In genomic region chr3:120675906-120676305, GRCm38 (mm10) we compare ENCODE assay signal across 27 mouse cellular contexts.
A peak's percentile ranks its signal among the peaks of the same experiment; 100 is the strongest.
DNase-seq lines count a peak whose midpoint lies in the region; ATAC-seq and TF ChIP-seq lines count a peak whose summit lies in the region.
"Had no signal": no experiment of that assay in that cellular context is flagged by ENCODE, and none has a peak within 500 bp of the region (broad histone marks: within the 10 kb centered on the region; RNA-seq: fewer than 3 reads in every experiment).

No protein-coding gene starts in this region.

- H3K9me3 ChIP-seq in intestine, embryonic 15.5 days = no peaks in the 10 kb centered on the region
- H3K9me3 ChIP-seq in intestine, postnatal 0 days (ENCODE audit: control insufficient read depth) = no peaks in the 10 kb centered on the region
- H3K9me3 ChIP-seq in stomach, embryonic 15.5 days = no peaks in the 10 kb centered on the region
- H3K9me3 ChIP-seq in stomach, postnatal 0 days (ENCODE audit: control insufficient read depth, low read length) = no peaks in the 10 kb centered on the region
- no peaks in the 10 kb centered on the region for H3K9me3 ChIP-seq in forebrain, embryonic 10.5 days
- H3K9me3 ChIP-seq: embryonic facial prominence, embryonic 13.5 days; embryonic facial prominence, embryonic 15.5 days; forebrain, embryonic 13.5 days; forebrain, embryonic 15.5 days had no signal

- H3K9ac ChIP-seq in intestine, embryonic 15.5 days = no peak overlapping the region
- H3K9ac ChIP-seq in intestine, postnatal 0 days (ENCODE audit: low read depth, low read length) = no peak overlapping the region
- no peak overlapping the region for H3K9ac ChIP-seq in stomach, embryonic 15.5 days
- H3K9ac ChIP-seq in stomach, postnatal 0 days (ENCODE audit: low read length) = no peak overlapping the region
- H3K9ac ChIP-seq: embryonic facial prominence, embryonic 13.5 days; embryonic facial prominence, embryonic 15.5 days; forebrain, embryonic 13.5 days; forebrain, embryonic 15.5 days; forebrain, postnatal 0 days had no signal

- no peak overlapping the region for H3K4me3 ChIP-seq in intestine, embryonic 15.5 days (replicated peaks)
- H3K4me3 ChIP-seq in intestine, postnatal 0 days (ENCODE audit: low read depth, low read length) = no peak overlapping the region
- no peak overlapping the region for H3K4me3 ChIP-seq in stomach, embryonic 15.5 days (replicated peaks)
- H3K4me3 ChIP-seq in stomach, postnatal 0 days (ENCODE audit: low read depth, low read length) = no peak overlapping the region
- no peak overlapping the region for H3K4me3 ChIP-seq in forebrain, embryonic 10.5 days
- H3K4me3 ChIP-seq: embryonic facial prominence, embryonic 13.5 days; embryonic facial prominence, embryonic 15.5 days; erythroblast, embryonic 14.5 days; forebrain, embryonic 13.5 days; forebrain, embryonic 15.5 days had no signal

- H3K27ac ChIP-seq in intestine, embryonic 15.5 days = no peak overlapping the region
- no peak overlapping the region for H3K27ac ChIP-seq in intestine, postnatal 0 days (ENCODE audit: low read depth, low read length)
- H3K27ac ChIP-seq in stomach, embryonic 15.5 days = no peak overlapping the region
- H3K27ac ChIP-seq in stomach, postnatal 0 days (replicated peaks) = no peak overlapping the region
- H3K27ac ChIP-seq in forebrain, embryonic 10.5 days = no peak overlapping the region
- H3K27ac ChIP-seq: embryonic facial prominence, embryonic 13.5 days; embryonic facial prominence, embryonic 15.5 days; forebrain, embryonic 13.5 days; forebrain, embryonic 15.5 days had no signal

- H3K4me2 ChIP-seq in intestine, embryonic 15.5 days (replicated peaks) = no peak overlapping the region
- H3K4me2 ChIP-seq in intestine, postnatal 0 days (replicated peaks; ENCODE audit: low read depth) = no peak overlapping the region
- H3K4me2 ChIP-seq in stomach, embryonic 15.5 days = no peak overlapping the region
- no peak overlapping the region for H3K4me2 ChIP-seq in stomach, postnatal 0 days (replicated peaks; ENCODE audit: low read depth)
- H3K4me2 ChIP-seq: embryonic facial prominence, embryonic 13.5 days; embryonic facial prominence, embryonic 15.5 days; forebrain, embryonic 13.5 days; forebrain, embryonic 15.5 days had no signal

- H3K36me3 ChIP-seq in intestine, embryonic 15.5 days = no peaks in the 10 kb centered on the region
- no peaks in the 10 kb centered on the region for H3K36me3 ChIP-seq in intestine, postnatal 0 days (ENCODE audit: control insufficient read depth, insufficient read depth)
- H3K36me3 ChIP-seq in stomach, embryonic 15.5 days = no peaks in the 10 kb centered on the region
- H3K36me3 ChIP-seq in stomach, postnatal 0 days (ENCODE audit: control insufficient read depth, insufficient read depth, low read length) = no peaks in the 10 kb centered on the region
- H3K36me3 ChIP-seq in forebrain, embryonic 10.5 days (replicated peaks) = no peaks in the 10 kb centered on the region
- H3K36me3 ChIP-seq: embryonic facial prominence, embryonic 13.5 days; embryonic facial prominence, embryonic 15.5 days; forebrain, embryonic 15.5 days; G1E had no signal

- peak; percentile 15 for DNase-seq in stomach, postnatal 0 days (ENCODE audit: low spot score)
- no peak for DNase-seq in cerebellum, adult 11-12 months
- no peak for DNase-seq in forebrain, embryonic 10.5 days (ENCODE audit: extremely low spot score, low spot score)
- DNase-seq: adrenal gland, adult 8-10 months; adrenal gland, postnatal 14 days; adrenal gland, postnatal 36 days; B cell, adult 2 months; cerebellum, adult 18-20 months; cerebellum, adult 8-10 months; cerebellum, adult 9-11 months; cerebellum, postnatal 14 days; cerebellum, postnatal 36 days; embryo, embryonic 11 days; forebrain, postnatal 0 days had no signal

- TF ChIP-seq CTCF in intestine, postnatal 0 days (IDR thresholded peaks at IDR 0.05; ENCODE audit: low read depth) = no peak
- TF ChIP-seq CTCF in stomach, postnatal 0 days (IDR thresholded peaks at IDR 0.05; ENCODE audit: low read depth) = no peak

- peak; percentile 63; the same call in 1 of the 2 replicates for ATAC-seq in intestine, embryonic 15.5 days
- no peak for ATAC-seq in intestine, postnatal 0 days
- ATAC-seq in stomach, embryonic 15.5 days (ENCODE audit: insufficient read depth, low FRiP score, low read depth) = peak; percentile 73; the same call in 1 of the 2 replicates
- ATAC-seq in stomach, postnatal 0 days (ENCODE audit: low FRiP score, low TSS enrichment) = no peak
- ATAC-seq: activated CD4-positive, CD25-positive, alpha-beta regulatory T cell, adult 4 months; CD4-positive, CD25-positive, alpha-beta regulatory T cell, adult 4 months; forebrain, embryonic 13.5 days; forebrain, embryonic 15.5 days; Patski had no signal

- no peaks in the 10 kb centered on the region for H3K4me1 ChIP-seq in intestine, embryonic 15.5 days (replicated peaks)
- no peaks in the 10 kb centered on the region for H3K4me1 ChIP-seq in intestine, postnatal 0 days (replicated peaks; ENCODE audit: control insufficient read depth, insufficient read depth, low read length)
- H3K4me1 ChIP-seq in stomach, embryonic 15.5 days = no peaks in the 10 kb centered on the region
- H3K4me1 ChIP-seq in stomach, postnatal 0 days (replicated peaks; ENCODE audit: control insufficient read depth, insufficient read depth) = no peaks in the 10 kb centered on the region
- no peaks in the 10 kb centered on the region for H3K4me1 ChIP-seq in forebrain, embryonic 10.5 days
- H3K4me1 ChIP-seq: embryonic facial prominence, embryonic 13.5 days; embryonic facial prominence, embryonic 15.5 days; forebrain, embryonic 13.5 days; forebrain, embryonic 15.5 days had no signal

- H3K27me3 ChIP-seq in intestine, embryonic 15.5 days (replicated peaks) = no peaks in the 10 kb centered on the region
- no peaks in the 10 kb centered on the region for H3K27me3 ChIP-seq in intestine, postnatal 0 days (replicated peaks; ENCODE audit: control insufficient read depth, insufficient read depth, low read length)
- H3K27me3 ChIP-seq in stomach, embryonic 15.5 days (replicated peaks) = no peaks in the 10 kb centered on the region
- H3K27me3 ChIP-seq in stomach, postnatal 0 days (ENCODE audit: control insufficient read depth, insufficient read depth, low read length) = no peaks in the 10 kb centered on the region
- H3K27me3 ChIP-seq in forebrain, embryonic 10.5 days (ENCODE audit: poor library complexity, severe bottlenecking) = no peaks in the 10 kb centered on the region
- H3K27me3 ChIP-seq: CH12.LX; embryonic facial prominence, embryonic 13.5 days; embryonic facial prominence, embryonic 15.5 days; forebrain, embryonic 13.5 days; forebrain, embryonic 15.5 days; Patski had no signal

- no peak for TF ChIP-seq EP300 in stomach, postnatal 0 days (optimal IDR thresholded peaks at IDR 0.05)

- WGBS in intestine, embryonic 15.5 days = 21% methylated on average over 2 of the region's 2 CpGs
- WGBS in intestine, postnatal 0 days = 12% methylated on average over 2 of the region's 2 CpGs
- WGBS in stomach, embryonic 15.5 days = 7% methylated on average over 2 of the region's 2 CpGs
- WGBS in stomach, postnatal 0 days = 14% methylated on average over 2 of the region's 2 CpGs
- WGBS in forebrain, embryonic 10.5 days = 98% methylated on average over 2 of the region's 2 CpGs

Comparison
In these comparisons a context has a peak if more than half of its experiments do, and no peak if none do; other contexts are left out.
1. ATAC-seq: peak in intestine, embryonic 15.5 days (single experiment) and stomach, embryonic 15.5 days (single experiment); none in intestine, postnatal 0 days (single experiment) and stomach, postnatal 0 days (single experiment).